Comparison of ENCODE assay signal across 7 mouse cellular contexts in the genomic region with DNA sequence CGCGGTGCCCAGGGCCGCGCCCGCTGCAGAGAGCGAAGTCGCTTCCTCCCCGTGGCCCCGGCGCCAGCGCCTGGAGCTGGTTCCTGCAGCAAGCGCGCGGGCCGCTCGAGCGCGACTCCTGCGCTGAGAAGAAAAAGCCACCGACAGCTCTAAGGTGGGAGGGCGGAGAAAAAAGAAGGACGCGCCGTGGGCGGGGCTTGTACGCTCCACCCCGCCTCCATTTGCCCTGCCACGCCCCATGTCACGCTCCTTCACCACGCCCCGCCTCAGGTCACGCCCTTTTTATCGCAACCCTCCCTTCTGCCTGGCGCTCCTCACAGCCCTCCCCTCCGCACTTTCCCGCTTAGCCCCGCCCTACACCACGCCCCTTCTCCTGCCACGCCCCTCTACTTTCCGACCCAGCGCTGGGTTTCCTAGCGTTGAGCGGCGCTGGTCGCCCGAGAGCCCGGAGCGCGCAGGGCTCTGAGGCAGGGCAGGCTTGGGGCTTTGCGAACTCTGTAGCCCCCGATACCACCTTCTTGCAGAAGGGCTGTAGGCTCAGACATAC. TPM values are rescaled to one million over a fixed set of nuclear protein-coding genes. Genes with fewer than 3 reads are reported as not detected.
DNase-seq lines count a peak whose midpoint lies in the region; ATAC-seq and TF ChIP-seq lines count a peak whose summit lies in the region.

A gene (minus strand): TSS at position 151 of the 547 bp plus-strand sequence.

- peak within 1 kb of the TSS; percentile 80 for H3K27ac ChIP-seq in embryonic facial prominence, embryonic 13.5 days
- H3K27ac ChIP-seq in heart, adult 2 months, result peak within 1 kb of the TSS; percentile 90
- peak within 1 kb of the TSS; percentile 72; the same call in 1 of the 2 replicates for H3K27ac ChIP-seq in limb, embryonic 13.5 days
- no peak within 1 kb of the TSS for H3K27ac ChIP-seq in midbrain, embryonic 16.5 days (ENCODE audit: low read length)

- under 1% methylated on average over 50 of the region's 51 CpGs for WGBS in embryonic facial prominence, embryonic 13.5 days
- under 1% methylated on average over 50 of the region's 51 CpGs for WGBS in heart, adult 2 months
- under 1% methylated on average over 40 of the region's 51 CpGs for WGBS in limb, embryonic 13.5 days
- whole genome bisulfite sequencing in midbrain, embryonic 16.5 days, result under 1% methylated on average over 50 of the region's 51 CpGs

- ATAC-seq in embryonic facial prominence, embryonic 13.5 days (ENCODE audit: insufficient number of reproducible peaks, insufficient read depth, low FRiP score, low TSS enrichment, low read depth), result peak; percentile 85
- peak; percentile 87 for ATAC-seq in limb, embryonic 13.5 days (ENCODE audit: low FRiP score, low read depth)
- peak; percentile 73 for ATAC-seq in midbrain, embryonic 16.5 days

- peaks cover 35% of the 10 kb centered on the region for H3K4me1 ChIP-seq in embryonic facial prominence, embryonic 13.5 days
- peaks cover 12% of the 10 kb centered on the region for H3K4me1 ChIP-seq in heart, adult 2 months (ENCODE audit: control insufficient read depth, insufficient read depth, low read length)
- H3K4me1 ChIP-seq in limb, embryonic 13.5 days, result peaks cover 42% of the 10 kb centered on the region
- peaks cover 13% of the 10 kb centered on the region for H3K4me1 ChIP-seq in midbrain, embryonic 16.5 days (ENCODE audit: control insufficient read depth, insufficient read depth, low read length)

- H3K27me3 ChIP-seq in embryonic facial prominence, embryonic 13.5 days, result peaks cover 18% of the 10 kb centered on the region
- H3K27me3 ChIP-seq in heart, adult 2 months (ENCODE audit: control insufficient read depth, insufficient read depth, low read length), result no peaks in the 10 kb centered on the region
- H3K27me3 ChIP-seq in limb, embryonic 13.5 days, result peaks cover 18% of the 10 kb centered on the region
- peaks cover 31% of the 10 kb centered on the region for H3K27me3 ChIP-seq in midbrain, embryonic 16.5 days (ENCODE audit: control insufficient read depth, insufficient read depth, low read depth, low read length)

- no peaks in the 10 kb centered on the region for H3K36me3 ChIP-seq in embryonic facial prominence, embryonic 13.5 days
- H3K36me3 ChIP-seq in heart, adult 2 months (ENCODE audit: control insufficient read depth, insufficient read depth, low read length), result no peaks in the 10 kb centered on the region
- 0 out of 2 replicates have a peak, but pooled peaks cover 3% of the 10 kb centered on the region for H3K36me3 ChIP-seq in limb, embryonic 13.5 days
- no peaks in the 10 kb centered on the region for H3K36me3 ChIP-seq in midbrain, embryonic 16.5 days (ENCODE audit: control insufficient read depth, insufficient read depth, low read length)

- peak within 1 kb of the TSS; percentile 94 for H3K4me2 ChIP-seq in embryonic facial prominence, embryonic 13.5 days
- H3K4me2 ChIP-seq in limb, embryonic 13.5 days (replicated peaks), result peak within 1 kb of the TSS; percentile 97
- H3K4me2 ChIP-seq in midbrain, embryonic 16.5 days (ENCODE audit: low read length), result peak within 1 kb of the TSS; percentile 99

- peak; percentile 99 for DNase-seq in adrenal gland, postnatal 36 days
- peak; percentile 98 to 99 for DNase-seq in heart, adult 2 months
- peak; percentile 97 to 98 for DNase-seq in kidney, adult 8-10 months
- peak; percentile 91 to 97 for DNase-seq in spleen, postnatal 10 days (ENCODE audit: low spot score in 2 of 2)

- H3K79me2 ChIP-seq in heart, adult 2 months (replicated peaks; ENCODE audit: control insufficient read depth, insufficient read depth, low read length), result peaks cover 4% of the 10 kb centered on the region

- H3K9me3 ChIP-seq in embryonic facial prominence, embryonic 13.5 days, result no peaks in the 10 kb centered on the region
- no peaks in the 10 kb centered on the region for H3K9me3 ChIP-seq in limb, embryonic 13.5 days
- H3K9me3 ChIP-seq in midbrain, embryonic 16.5 days (replicated peaks; ENCODE audit: control insufficient read depth, low read length, poor library complexity, severe bottlenecking), result no peaks in the 10 kb centered on the region

- TF ChIP-seq CTCF in heart, adult 2 months (IDR thresholded peaks at IDR 0.05), result 0 out of 2 replicates have a peak, but pooled peaks have one; percentile 12

- peak within 1 kb of the TSS; percentile 85 for H3K9ac ChIP-seq in embryonic facial prominence, embryonic 13.5 days
- peak within 1 kb of the TSS; percentile 91 for H3K9ac ChIP-seq in heart, adult 2 months (ENCODE audit: low read depth, low read length)
- H3K9ac ChIP-seq in limb, embryonic 13.5 days, result peak within 1 kb of the TSS; percentile 87
- peak within 1 kb of the TSS; percentile 64 for H3K9ac ChIP-seq in midbrain, embryonic 16.5 days (ENCODE audit: low read depth, low read length)

- peak; percentile 54; the same call in 1 of the 2 replicates for TF ChIP-seq EP300 in heart, adult 2 months (IDR thresholded peaks at IDR 0.05; ENCODE audit: insufficient read depth, low read depth, low read length)

- intact Hi-C loops in heart, adult 2 months (cut with DNase I), result loop anchor here (1.0 to 2.0 kb wide), 3 partner anchors 32 to 66 kb away; a partner anchor contains a TSS

- TF ChIP-seq POLR2A in heart, adult 2 months (IDR thresholded peaks at IDR 0.05; ENCODE audit: insufficient read depth, low read depth, low read length), result peak; percentile 97

- peak within 1 kb of the TSS; percentile 71 for H3K4me3 ChIP-seq in embryonic facial prominence, embryonic 13.5 days
- peak within 1 kb of the TSS; percentile 97 for H3K4me3 ChIP-seq in heart, adult 2 months
- peak within 1 kb of the TSS; percentile 83 for H3K4me3 ChIP-seq in limb, embryonic 13.5 days
- peak within 1 kb of the TSS; percentile 59 for H3K4me3 ChIP-seq in midbrain, embryonic 16.5 days (ENCODE audit: low read depth, low read length)

RNA-seq across cellular contexts. Expression of the gene that starts here (rescaled TPM):
- total RNA-seq in adrenal gland, postnatal 36 days (2021), result 10 to 100 TPM; 21.8 to 52.7 TPM
- 12.2 and 13.5 TPM in 2 replicates for polyA plus RNA-seq in embryonic facial prominence, embryonic 13.5 days (2015; fragmentation: Nextera tagmentation; extraction: Ambion mirVana)
- 10 to 100 TPM; 28.3 to 35.3 TPM for total RNA-seq in heart, adult 2 months (2021)
- polyA plus RNA-seq in heart, adult 2 months (2012; rRNA removed), result 32.2 and 38.7 TPM in 2 replicates
- 18.1 and 22.3 TPM in 2 replicates for polyA plus RNA-seq in limb, embryonic 13.5 days (2015; fragmentation: Nextera tagmentation; extraction: Ambion mirVana)
- polyA plus RNA-seq in midbrain, embryonic 16.5 days (2015; fragmentation: Nextera tagmentation; extraction: Ambion mirVana), result 3.8 and 5.1 TPM in 2 replicates
